Mouse (Mus musculus): ENCODE data around the gene Stkld1. TPM values are rescaled to one million over a fixed set of nuclear protein-coding genes. Genes with fewer than 3 reads are reported as not detected.

The Stkld1 gene
- polyA plus RNA-seq, 1 experiment from 2014 or later = 0.06 TPM

GRCm38 (mm10) chr2:26902467-26903220 lies 31.2 kb upstream of the Stkld1 start, which contains the start of gene Surf6:
Gene Surf6 (minus strand): TSS chr2:26902879.
- no peaks in the 10 kb centered on the region for H3K27me3 ChIP-seq (ENCODE audit: insufficient read depth, low read length)
- TF ChIP-seq EP300 (IDR thresholded peaks at IDR 0.05; ENCODE audit: low read depth) (peak; percentile 65), CTCF (IDR thresholded peaks at IDR 0.05; ENCODE audit: low read depth) (no peak)
- peak within 1 kb of the TSS; percentile 77 for H3K9ac ChIP-seq (replicated peaks)
- peak within 1 kb of the TSS; percentile 78 for H3K4me3 ChIP-seq (ENCODE audit: low read depth, low read length)
- H3K27ac ChIP-seq (ENCODE audit: low read depth) = peak within 1 kb of the TSS; percentile 87
- ATAC-seq (peak; percentile 96), DNase-seq (peak; percentile 93)
- under 1% methylated on average over 41 of the region's 41 CpGs for WGBS (ENCODE audit: insufficient replicate concordance)
- H3K4me1 ChIP-seq (ENCODE audit: insufficient read depth) = peaks cover 22% of the 10 kb centered on the region
- no peaks in the 10 kb centered on the region for H3K9me3 ChIP-seq (ENCODE audit: low read length)
- peaks cover 44% of the 10 kb centered on the region for H3K36me3 ChIP-seq (replicated peaks; ENCODE audit: insufficient read depth, low read length)
- H3K4me2 ChIP-seq (ENCODE audit: low read depth, low read length) = peak within 1 kb of the TSS; percentile 82

GRCm38 (mm10) chr2:26903311-26903710 lies 30.5 kb upstream of the Stkld1 start:
- TF ChIP-seq EP300 (IDR thresholded peaks at IDR 0.05; ENCODE audit: low read depth) = no peak
- Histone ChIP-seq H3K4me1 (ENCODE audit: insufficient read depth) (peaks cover 22% of the 10 kb centered on the region), H3K9me3 (ENCODE audit: low read length) (no peaks in the 10 kb centered on the region), H3K27me3 (ENCODE audit: insufficient read depth, low read length) (no peaks in the 10 kb centered on the region), H3K4me3 (ENCODE audit: low read depth, low read length) (peak overlapping the region; percentile 78), H3K27ac (ENCODE audit: low read depth) (peak overlapping the region; percentile 87), H3K9ac (replicated peaks) (peak overlapping the region; percentile 77), H3K36me3 (replicated peaks; ENCODE audit: insufficient read depth, low read length) (peaks cover 42% of the 10 kb centered on the region), H3K4me2 (ENCODE audit: low read depth, low read length) (peak overlapping the region; percentile 82)
- ATAC-seq (no peak), DNase-seq (no peak)
- WGBS (ENCODE audit: insufficient replicate concordance) = 10% methylated on average over 7 of the region's 7 CpGs

GRCm38 (mm10) chr2:26905936-26906335 lies 27.9 kb upstream of the Stkld1 start:
- Histone ChIP-seq H3K9ac (replicated peaks) (no peak overlapping the region), H3K36me3 (replicated peaks; ENCODE audit: insufficient read depth, low read length) (peaks cover 27% of the 10 kb centered on the region)
- WGBS (ENCODE audit: insufficient replicate concordance) = 85% methylated on average over 2 of the region's 2 CpGs

GRCm38 (mm10) chr2:26906431-26906830 lies 27.4 kb upstream of the Stkld1 start:
- Histone ChIP-seq H3K4me2 (ENCODE audit: low read depth, low read length) (no peak overlapping the region), H3K36me3 (replicated peaks; ENCODE audit: insufficient read depth, low read length) (peaks cover 28% of the 10 kb centered on the region), H3K27ac (ENCODE audit: low read depth) (no peak overlapping the region), H3K27me3 (ENCODE audit: insufficient read depth, low read length) (no peaks in the 10 kb centered on the region), H3K4me1 (ENCODE audit: insufficient read depth) (peaks cover 25% of the 10 kb centered on the region), H3K9ac (replicated peaks) (no peak overlapping the region), H3K9me3 (ENCODE audit: low read length) (no peaks in the 10 kb centered on the region), H3K4me3 (ENCODE audit: low read depth, low read length) (no peak overlapping the region)
- DNase-seq (no peak), ATAC-seq (no peak)
- WGBS (ENCODE audit: insufficient replicate concordance) = 84% methylated on average over 3 of the region's 3 CpGs
- TF ChIP-seq CTCF (IDR thresholded peaks at IDR 0.05; ENCODE audit: low read depth) (no peak), EP300 (IDR thresholded peaks at IDR 0.05; ENCODE audit: low read depth) (no peak)

More at GRCm38 (mm10) chr2:26905936-26906335, 27.9 kb upstream of the Stkld1 start:
- no peaks in the 10 kb centered on the region for H3K9me3 ChIP-seq (ENCODE audit: low read length)
- H3K4me1 ChIP-seq (ENCODE audit: insufficient read depth) = peaks cover 29% of the 10 kb centered on the region
- TF ChIP-seq EP300 (IDR thresholded peaks at IDR 0.05; ENCODE audit: low read depth) (no peak), CTCF (IDR thresholded peaks at IDR 0.05; ENCODE audit: low read depth) (no peak)
- no peak for ATAC-seq
- no peak overlapping the region for H3K27ac ChIP-seq (ENCODE audit: low read depth)
- H3K4me3 ChIP-seq (ENCODE audit: low read depth, low read length) = no peak overlapping the region
- no peak for DNase-seq
- no peak overlapping the region for H3K4me2 ChIP-seq (ENCODE audit: low read depth, low read length)
- no peaks in the 10 kb centered on the region for H3K27me3 ChIP-seq (ENCODE audit: insufficient read depth, low read length)

- H3K27me3 ChIP-seq (ENCODE audit: insufficient read depth, low read length) = no peaks in the 10 kb centered on the region
- 51% methylated on average over 4 of the region's 4 CpGs for WGBS (ENCODE audit: insufficient replicate concordance)
- DNase-seq = peak; percentile 72
- no peak overlapping the region for H3K4me3 ChIP-seq (ENCODE audit: low read depth, low read length)
- H3K4me2 ChIP-seq (ENCODE audit: low read depth, low read length) = no peak overlapping the region
- TF ChIP-seq EP300 (IDR thresholded peaks at IDR 0.05; ENCODE audit: low read depth) = no peak
- peak; percentile 87 for TF ChIP-seq CTCF (IDR thresholded peaks at IDR 0.05; ENCODE audit: low read depth)
- no peak overlapping the region for H3K27ac ChIP-seq (ENCODE audit: low read depth)
- ATAC-seq = no peak
- H3K9me3 ChIP-seq (ENCODE audit: low read length) = no peaks in the 10 kb centered on the region
- H3K4me1 ChIP-seq (ENCODE audit: insufficient read depth) = peaks cover 25% of the 10 kb centered on the region
- peaks cover 34% of the 10 kb centered on the region for H3K36me3 ChIP-seq (replicated peaks; ENCODE audit: insufficient read depth, low read length)
- H3K9ac ChIP-seq (replicated peaks) = no peak overlapping the region
Observed at GRCm38 (mm10) chr2:26907109-26907508, 26.7 kb upstream of the Stkld1 start.

- Histone ChIP-seq H3K9ac (replicated peaks) (peak overlapping the region; percentile 79), H3K4me3 (ENCODE audit: low read depth, low read length) (peak overlapping the region; percentile 69), H3K27ac (ENCODE audit: low read depth) (peak overlapping the region; percentile 95; the same call in 1 of the 2 replicates), H3K27me3 (ENCODE audit: insufficient read depth, low read length) (no peaks in the 10 kb centered on the region), H3K4me1 (ENCODE audit: insufficient read depth) (peaks cover 20% of the 10 kb centered on the region), H3K4me2 (ENCODE audit: low read depth, low read length) (peak overlapping the region; percentile 75), H3K36me3 (replicated peaks; ENCODE audit: insufficient read depth, low read length) (peaks cover 51% of the 10 kb centered on the region), H3K9me3 (ENCODE audit: low read length) (no peaks in the 10 kb centered on the region)
- TF ChIP-seq EP300 (IDR thresholded peaks at IDR 0.05; ENCODE audit: low read depth) = no peak
- no peak for TF ChIP-seq CTCF (IDR thresholded peaks at IDR 0.05; ENCODE audit: low read depth)
- 70% methylated on average over 18 of the region's 18 CpGs for WGBS (ENCODE audit: insufficient replicate concordance)
- no peak for ATAC-seq
- DNase-seq = no peak
Observed at GRCm38 (mm10) chr2:26908710-26909386, 25.0 kb upstream of the Stkld1 start.
